Mouse (Mus musculus) 3134 (cell line): ENCODE data around the gene Bcl6.

ENCODE experiments used
- DNase-seq: peaks from one replicate; pipeline ENCODE4 v3.0.0-alpha.2; 2011; ENCODE audit warnings: low spot score; ENCODE audit not compliant: insufficient read length; ENCODE audit errors: extremely low read depth

The Bcl6 gene

DNA sequence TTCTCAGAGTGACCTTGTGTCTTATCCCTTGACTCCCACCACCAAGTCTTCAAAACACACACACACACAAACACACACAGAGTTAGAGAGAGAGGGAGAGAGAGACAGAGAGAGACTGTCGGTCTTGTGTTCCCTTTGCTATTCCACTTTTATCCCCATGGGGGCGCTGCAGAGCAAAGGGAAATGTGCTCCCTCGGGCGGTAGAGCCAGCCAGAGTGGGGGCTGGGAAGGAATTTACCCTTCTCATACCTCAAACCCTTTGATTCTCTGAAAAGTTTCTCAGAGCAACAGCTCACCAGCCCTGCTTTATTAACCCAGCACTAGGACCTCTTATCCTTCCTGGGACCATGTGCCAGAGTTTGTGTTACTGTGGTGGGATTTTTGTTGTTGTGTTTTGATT lies 2.5 kb upstream of the Bcl6 start:
- DNase-seq: peak; percentile 61

DNA sequence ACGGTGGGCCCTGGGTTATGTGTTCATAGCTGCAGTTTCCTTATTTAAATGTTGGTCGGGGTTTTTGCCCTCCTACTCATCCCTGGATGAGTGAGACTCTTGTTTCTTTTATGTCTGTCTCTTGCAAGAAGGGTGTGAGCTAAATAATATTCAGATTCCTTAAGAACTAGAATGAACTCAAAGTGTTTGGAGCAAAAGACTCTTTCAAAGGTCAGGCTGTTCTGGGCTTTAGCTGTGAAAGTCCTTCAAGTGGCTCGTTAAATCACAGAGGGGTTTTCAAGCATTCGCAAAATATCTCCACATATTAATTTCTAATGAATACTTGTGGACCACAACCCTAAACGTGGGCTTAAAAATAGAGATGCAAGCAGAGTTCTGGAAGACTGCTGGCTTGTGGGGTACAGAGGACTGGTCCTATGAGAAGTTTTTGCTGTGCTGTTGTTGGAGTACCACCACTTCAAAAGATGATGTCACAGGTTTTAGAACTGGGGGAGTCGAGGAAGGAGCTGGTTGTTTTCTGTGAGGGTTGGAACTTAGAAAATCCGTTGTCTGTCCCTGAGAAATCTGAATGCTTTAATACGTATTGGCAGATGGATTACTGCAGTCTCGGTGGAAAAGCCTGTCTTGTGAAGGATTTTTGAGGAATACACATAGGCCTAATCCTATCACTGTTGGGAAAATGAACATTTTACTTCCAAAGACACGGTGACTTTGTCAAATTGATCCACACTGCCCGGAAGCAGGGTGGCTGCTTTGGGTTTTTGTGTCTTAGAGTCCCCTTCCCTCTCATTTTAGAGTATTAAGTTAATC lies 1.7 kb upstream of the Bcl6 start:
- DNase-seq: no peak

DNA sequence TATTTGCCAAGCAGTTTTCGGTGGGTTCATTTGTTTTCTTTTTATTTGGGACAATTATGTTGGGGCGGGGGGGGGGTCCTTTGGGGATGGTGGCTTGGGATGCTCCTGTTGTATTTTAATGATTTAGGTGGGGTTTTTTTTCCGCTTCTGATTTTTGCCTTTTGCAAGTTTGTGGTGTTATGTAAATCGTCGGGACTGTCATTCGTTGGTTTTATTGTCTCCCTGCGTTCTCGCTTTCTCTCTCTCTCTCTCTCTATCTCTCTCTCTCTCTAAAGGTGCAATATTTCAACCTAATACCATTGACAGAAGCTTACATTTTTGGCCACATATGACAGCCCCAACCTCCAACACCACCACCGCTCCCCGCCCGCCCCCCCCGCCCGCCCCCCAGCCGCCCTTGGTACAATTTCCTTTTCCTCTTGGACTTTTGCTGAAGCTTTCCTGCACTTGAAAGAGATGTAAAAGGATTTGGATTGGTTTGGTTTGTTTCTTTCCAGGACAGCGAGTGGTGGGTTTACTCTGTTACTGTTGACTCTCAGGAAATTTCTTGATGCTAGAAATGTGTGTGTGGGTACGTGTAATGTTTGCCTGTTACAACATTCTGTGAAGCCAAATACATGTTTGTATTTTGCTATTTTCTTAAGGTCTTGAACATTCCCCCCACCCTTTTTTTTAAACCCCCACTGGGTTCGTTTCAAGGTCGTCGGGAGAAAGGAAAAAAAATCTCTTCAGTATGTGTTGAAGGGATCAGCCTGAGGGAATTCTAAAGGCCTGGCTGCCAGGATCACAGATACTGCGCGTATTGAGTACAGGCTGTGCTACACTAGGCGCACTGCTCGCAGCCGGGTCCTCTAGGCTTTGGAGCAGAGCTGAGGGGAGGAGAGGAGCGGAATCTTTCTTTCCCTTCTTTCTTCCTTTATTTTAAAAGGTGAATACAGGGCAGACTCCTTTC lies 833 bp upstream of the Bcl6 start:
- no peak for DNase-seq

DNA sequence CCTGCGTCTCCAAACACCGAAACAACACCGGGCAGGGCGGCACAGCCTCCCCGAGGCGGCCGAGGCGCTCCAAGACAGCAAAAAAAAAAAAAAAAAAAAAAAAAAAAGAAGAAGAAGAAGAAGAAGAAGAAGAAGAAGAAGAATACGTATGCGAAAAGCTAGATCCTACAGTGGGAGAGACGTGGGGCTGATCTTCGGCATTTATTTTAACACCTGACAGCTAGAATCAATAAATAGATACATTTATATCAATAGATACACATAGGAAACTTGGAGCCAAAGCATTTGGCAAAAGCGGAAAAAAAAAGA lies 541 bp downstream of the Bcl6 start:
- DNase-seq: no peak

DNA sequence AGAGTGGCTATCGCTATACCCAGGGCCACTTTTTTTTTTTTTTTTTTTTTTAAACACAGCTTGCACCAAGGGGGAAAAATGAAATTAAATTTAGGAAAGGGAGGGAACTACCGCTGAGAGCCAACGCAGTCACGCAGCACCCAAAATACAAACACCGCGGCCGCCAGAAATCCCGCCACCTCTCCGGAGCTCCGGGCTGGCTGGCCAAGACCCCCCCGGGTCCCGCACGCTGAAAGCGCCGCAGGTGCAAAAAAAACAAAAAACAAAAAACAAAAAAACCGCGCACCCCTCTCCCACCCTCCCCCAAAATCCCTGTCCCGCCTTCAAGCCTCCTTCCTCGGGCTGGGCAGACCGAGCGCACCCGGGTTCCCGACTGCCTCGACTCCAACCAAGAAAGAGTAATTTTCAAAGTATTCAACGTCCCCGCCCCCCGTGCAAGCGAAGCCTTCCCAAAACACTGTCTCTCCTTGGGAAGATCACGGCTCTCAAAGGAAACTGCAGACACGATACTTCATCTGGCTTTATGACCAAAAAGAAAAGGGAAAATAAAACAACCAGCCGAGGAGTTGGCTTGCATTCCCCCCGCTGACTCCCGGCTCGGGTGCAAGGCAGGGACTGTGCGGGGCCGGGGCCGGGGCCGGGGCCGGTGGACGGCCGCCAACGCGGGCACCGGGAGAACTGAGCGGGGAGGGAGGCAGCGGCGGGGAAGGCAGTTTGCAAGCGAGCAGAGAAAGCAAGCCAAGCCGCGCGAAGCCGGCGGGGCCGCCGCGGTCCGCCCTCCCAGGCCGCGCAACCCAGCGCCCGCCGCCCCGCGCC lies 1.1 kb downstream of the Bcl6 start:
- DNase-seq: peak; percentile 69

DNA sequence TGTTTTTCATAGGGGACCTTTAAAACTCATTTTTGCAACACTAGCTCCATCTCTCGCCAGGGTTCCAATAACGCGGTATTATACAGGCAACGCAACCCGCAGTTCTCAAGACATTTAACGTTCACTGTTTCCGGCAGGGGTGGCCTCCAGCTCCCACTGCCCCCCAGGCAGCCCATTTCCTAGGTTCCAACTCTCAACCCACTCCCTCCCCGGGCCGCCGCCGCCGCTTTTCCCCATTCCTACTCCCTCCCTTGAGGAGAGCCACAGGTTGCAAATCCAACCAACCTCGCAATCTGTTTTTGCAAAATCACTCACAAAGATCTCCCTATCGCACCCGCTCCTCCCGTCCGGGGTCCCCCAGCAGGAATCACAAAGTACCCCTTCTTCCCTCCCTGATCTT lies 1.8 kb downstream of the Bcl6 start:
- peak; percentile 60 for DNase-seq

GRCm38 (mm10) chr16:23986176-23986575 lies 2.5 kb downstream of the Bcl6 start:
- DNase-seq: no peak

- no peak for DNase-seq
Observed at GRCm38 (mm10) chr16:23985467-23985861, 3.2 kb downstream of the Bcl6 start.

GRCm38 (mm10) chr16:23984760-23985466 lies 3.7 kb downstream of the Bcl6 start:
- DNase-seq: peak; percentile 63

DNA sequence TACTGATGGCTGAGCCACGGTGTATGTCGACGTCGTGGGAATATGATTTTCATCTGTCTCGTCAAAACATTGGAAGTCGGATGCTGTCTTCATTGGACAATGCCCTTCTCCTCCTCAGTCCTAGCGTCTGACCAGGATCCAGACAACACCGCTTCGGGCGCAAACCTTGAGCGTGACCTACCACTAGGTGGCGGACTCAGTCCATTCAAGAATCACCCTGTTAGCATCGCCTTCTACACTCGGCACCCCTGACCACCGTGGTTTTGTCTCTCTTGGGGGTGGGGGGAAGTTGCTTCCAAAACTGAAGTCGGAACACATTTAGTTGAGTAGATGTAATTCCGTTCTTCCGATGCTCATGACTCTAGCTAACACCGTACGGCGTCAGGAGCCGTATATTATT lies 4.5 kb downstream of the Bcl6 start:
- DNase-seq: peak; percentile 67

DNA sequence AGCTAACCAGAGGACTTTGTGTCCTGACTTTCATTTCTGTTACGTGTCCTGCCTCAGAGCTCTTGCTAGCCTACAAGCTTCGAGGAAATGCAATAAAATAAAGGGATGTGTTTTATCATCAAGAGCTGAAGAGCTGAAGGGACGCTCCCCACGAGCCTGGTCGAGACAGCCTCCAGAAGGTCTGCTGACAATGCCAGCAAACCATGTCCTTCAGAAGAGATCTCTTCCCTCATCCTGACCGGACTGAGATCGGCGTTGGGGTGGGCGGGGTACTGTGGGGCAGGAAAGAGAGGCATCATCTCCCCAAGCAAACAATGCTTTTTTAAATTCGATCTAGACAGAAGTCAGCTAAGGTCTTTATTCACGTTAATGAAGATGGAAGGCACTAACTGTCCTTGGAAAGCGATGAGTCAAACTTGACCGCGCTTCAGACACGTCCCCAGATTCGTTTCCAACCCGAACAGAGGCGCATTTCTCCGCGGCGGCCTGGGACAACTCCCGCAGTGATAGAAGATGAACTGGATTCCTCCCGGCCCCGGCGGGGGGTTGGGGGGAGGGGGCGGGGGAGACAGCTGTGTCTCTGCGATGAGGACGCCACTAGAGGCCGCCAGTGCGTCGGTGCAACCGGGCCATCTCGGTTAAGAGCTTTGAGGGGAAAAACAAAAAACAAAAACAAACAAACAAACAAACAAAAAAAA lies 5.6 kb downstream of the Bcl6 start:
- DNase-seq: no peak

GRCm38 (mm10) chr16:23981925-23982851 lies 6.5 kb downstream of the Bcl6 start:
- peak; percentile 58 for DNase-seq

- no peak for DNase-seq
Observed at GRCm38 (mm10) chr16:23980991-23981720, 7.5 kb downstream of the Bcl6 start.

DNA sequence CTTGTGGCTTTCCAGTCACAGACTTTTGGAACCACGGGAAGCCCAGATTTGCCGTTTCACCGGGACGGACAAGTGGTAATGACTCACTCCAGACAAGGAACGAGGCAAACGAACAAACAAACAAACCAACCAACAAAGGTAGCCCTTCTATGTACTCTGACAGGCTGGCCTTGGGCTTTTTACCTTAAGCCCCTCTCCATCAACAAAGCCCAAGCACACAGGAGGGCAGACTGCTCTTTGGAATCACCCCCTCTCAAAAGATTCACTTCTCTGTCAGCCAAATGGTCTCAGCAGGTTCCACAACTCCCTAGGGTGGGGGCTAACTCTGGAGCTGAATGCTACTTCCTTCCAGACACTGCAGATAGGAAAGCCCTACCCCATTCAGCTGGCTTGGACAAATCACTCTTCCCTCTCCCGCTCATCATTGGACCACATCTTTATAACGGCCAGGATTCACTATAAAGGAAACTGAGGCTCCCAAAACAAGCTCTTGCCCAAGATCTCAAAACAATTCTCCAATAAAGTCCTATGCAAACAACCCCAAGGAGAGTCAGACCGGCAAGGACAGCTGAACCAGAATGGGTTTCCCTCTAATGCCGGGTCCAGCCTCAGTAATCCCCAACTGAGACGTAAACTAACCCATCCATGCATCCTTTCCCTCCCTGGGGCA lies 8.3 kb downstream of the Bcl6 start:
- no peak for DNase-seq

DNA sequence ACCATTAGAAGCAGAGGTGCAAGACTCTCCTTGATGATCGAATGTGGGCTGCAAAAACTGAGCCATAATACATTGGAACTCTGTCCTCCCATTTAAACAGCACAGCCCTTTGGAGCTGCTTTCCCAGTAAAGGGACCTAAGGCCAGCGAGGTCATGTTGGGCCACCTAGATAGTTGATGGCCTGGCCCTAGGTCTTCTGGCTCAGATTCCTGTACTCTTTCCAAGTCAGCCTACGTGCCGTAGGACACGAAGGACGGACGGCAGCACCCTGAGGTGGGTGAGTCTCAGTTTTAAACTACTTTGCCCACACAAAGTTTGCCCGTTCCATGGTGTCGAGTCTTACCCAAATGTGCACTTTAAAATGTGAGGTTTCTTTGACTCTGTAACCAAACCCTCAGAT lies 9.2 kb downstream of the Bcl6 start:
- no peak for DNase-seq

GRCm38 (mm10) chr16:23978495-23978894 lies 10.2 kb downstream of the Bcl6 start:
- DNase-seq: no peak

GRCm38 (mm10) chr16:23977732-23978131 lies 10.9 kb downstream of the Bcl6 start:
- no peak for DNase-seq

DNA sequence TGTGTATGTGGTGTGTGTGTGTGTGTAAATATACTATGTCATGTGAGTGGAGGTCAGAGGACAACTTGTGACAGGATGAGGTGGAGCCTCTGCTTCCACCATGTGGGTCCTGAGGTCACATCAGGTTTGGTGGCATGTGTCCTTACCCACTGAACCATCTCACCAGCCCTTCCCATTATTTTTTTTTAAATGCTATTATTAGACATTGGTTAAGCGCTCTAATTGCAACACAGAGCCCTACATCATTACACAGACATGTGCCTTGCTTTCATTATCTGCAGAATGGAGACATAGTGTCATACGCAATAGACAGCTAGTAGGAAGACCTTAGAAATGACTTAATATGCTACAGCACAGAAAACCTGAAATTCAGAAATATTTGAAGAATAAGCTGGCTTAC lies 12.5 kb downstream of the Bcl6 start:
- DNase-seq: no peak
